Mouse (Mus musculus) heart, postnatal 36 days (tissue): ENCODE measurements around the gene Gm7168. TPM values are rescaled to one million over a fixed set of nuclear protein-coding genes. Genes with fewer than 3 reads are reported as not detected.
A peak's percentile ranks its signal among the peaks of the same experiment; 100 is the strongest.
"Not testable (repeated sequence)": the region's sequence is repeated elsewhere in the genome, so short reads cannot be mapped to it uniquely, and the experiment has no call there.

Experiments used
- DNase-seq, 2 experiments: peaks; one replicate each; pipeline ENCODE4 v3.0.0; 2021 to 2022
- intact Hi-C: fragments of 180-260 bp; cut with DNase I; formaldehyde crosslinking; loops from one replicate; pipeline ENCODE4 v1.15.1; 2025
- total RNA-seq, 2 experiments: library from RNA; stranded (reverse); gene quantifications; 2 replicates each; pipeline ENCODE4 v1.2.3; 2021

The Gm7168 gene
- under 1 TPM in 1 of 2 experiments, not detected in 1; 0.16 TPM for total RNA-seq

- intact Hi-C loops, DNase-seq: not testable (repeated sequence)
Observed at GRCm38 (mm10) chr17:13948073-13948472, at the start of gene Gm7168. Gene Gm7168 (plus strand): TSS chr17:13948373.

- intact Hi-C loops, result no loop called here
- no peak for DNase-seq
Observed at GRCm38 (mm10) chr17:13898838-13899237, 49.3 kb upstream of the Gm7168 start.

DNA sequence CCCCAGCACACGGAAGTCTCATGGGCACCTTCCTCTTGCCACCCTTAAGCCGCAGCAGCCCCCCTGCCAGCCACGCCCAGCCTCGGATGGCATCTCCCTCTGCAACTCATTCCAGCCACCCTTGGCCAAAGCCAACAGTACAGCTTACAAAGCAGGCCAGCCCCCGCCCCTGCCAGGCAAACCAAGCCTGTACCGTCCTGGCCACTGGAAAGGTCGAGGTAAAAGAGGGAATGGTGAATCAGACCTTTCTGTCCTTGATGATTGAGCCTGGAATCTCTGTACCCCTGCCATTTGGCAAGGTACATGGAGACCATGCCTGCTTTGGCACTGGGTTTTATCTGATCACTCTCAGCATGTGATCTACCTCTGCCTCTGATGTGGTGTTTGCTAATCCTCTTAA lies 48.9 kb upstream of the Gm7168 start:
- intact Hi-C loops, result no loop called here
- DNase-seq, result no peak

- DNase-seq, result no peak
Observed at GRCm38 (mm10) chr17:13903793-13904192, 44.4 kb upstream of the Gm7168 start.

GRCm38 (mm10) chr17:13907082-13907481 lies 41.1 kb upstream of the Gm7168 start:
- DNase-seq, result no peak
- intact Hi-C loops, result no loop called here

More at GRCm38 (mm10) chr17:13903793-13904192, 44.4 kb upstream of the Gm7168 start:
- intact Hi-C loops, result no loop called here

DNA sequence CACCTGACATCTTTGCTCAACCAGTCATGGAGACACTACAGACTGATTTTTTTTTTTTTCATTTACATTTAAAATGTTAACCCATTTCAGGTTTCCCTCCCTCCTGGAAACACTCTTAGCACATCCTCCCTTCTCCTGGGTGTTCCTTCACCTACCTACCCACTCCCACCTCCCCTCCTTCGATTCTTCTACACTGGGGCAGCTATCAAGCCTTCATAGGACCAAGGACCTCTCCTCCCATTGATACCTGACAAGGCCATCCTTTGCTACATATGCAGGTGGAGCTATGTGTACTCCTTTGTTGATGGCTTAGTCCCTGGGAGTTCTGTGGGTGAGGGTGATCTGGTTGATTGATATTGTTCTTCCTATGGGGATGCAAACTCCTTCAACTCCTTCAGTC lies 40.5 kb upstream of the Gm7168 start:
- intact Hi-C loops, result no loop called here
- no peak for DNase-seq

DNA sequence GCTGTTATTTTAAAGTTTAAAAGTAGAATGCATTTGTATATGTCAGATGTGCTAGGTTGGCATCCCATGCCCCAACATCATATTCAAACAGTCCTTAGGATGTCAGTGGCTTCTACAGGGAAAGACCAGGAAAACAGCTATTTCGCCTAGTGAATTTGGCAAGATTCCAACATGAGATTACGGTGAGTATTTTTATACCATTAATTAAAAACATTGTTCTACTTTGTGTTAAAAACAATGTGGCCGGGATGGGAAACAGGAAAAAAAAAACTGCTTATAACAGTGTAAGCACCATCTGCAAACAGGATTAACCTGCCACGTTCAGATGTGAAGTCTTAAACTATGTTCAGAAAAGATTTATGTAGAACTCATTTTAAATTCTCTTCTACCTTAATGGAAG lies 34.2 kb upstream of the Gm7168 start:
- DNase-seq, result no peak
- intact Hi-C loops, result loop anchor here (2.0 kb wide), 2 partner anchors 25 to 37 kb away; no protein-coding TSS in a partner anchor

DNA sequence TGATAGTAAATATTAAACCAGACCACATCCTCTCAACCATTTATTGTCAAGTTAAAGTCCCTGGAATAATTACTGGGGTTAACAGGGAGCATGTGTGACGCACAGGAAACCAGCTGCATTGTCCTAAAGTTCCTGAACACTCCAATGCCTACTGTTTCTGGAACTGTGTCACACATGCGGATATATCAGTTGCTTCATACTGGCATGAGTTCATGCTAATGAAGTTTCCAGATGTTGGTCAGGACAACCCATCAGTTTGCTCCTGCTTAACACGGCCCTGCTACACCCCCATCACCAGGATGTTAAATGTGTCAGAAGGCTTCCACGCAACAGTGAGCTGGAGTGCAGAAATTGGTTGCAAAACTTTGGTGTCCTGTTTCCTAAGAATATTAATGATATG lies 33.6 kb upstream of the Gm7168 start:
- peak in 1 of 2 experiments; percentile 47 for DNase-seq
- intact Hi-C loops, result loop anchor here (2.0 kb wide), 2 partner anchors 24 to 38 kb away; no protein-coding TSS in a partner anchor

DNA sequence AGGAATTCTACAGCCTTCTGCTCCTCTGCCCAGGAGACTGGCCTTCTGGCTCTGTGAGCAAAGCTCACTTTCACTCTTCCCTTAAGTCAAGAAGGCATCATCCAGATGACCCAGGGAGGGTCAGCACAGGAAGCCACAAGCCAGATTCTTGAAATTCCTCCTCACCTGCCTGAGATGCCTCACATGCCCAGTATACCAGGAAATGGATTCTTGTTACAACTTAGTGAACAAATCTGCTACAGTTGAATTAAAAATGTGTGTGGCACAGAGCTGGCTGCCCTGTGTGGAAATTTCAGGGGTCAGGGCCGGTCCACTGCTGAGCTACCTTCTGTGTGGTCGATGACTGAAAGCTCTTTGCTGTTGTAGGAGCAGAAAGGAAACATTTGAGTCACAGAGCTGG lies 27.4 kb upstream of the Gm7168 start:
- DNase-seq, result no peak

GRCm38 (mm10) chr17:13923418-13923817 lies 24.8 kb upstream of the Gm7168 start:
- intact Hi-C loops, result no loop called here
- no peak for DNase-seq

More for the DNA sequence above, 27.4 kb upstream of the Gm7168 start:
- intact Hi-C loops, result no loop called here

DNA sequence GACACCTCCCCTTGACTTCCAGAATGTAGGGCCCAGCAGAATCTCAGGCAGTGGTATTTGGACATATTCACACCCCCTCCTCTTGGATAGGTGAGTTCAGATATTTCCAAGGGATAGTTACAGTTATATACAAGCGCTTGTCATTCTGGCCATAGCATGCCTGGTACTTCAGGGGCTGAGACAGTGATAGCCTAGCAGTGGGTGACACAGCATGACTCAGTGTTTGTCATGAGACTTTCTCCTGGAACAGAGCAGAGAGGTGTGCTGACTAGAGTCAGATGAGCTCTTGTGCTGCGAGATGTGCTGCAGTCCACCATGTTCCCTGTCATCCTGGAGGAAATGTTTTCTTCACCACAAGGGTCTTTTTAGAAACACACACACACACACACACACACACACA lies 23.6 kb upstream of the Gm7168 start:
- intact Hi-C loops, result no loop called here
- DNase-seq, result no peak

DNA sequence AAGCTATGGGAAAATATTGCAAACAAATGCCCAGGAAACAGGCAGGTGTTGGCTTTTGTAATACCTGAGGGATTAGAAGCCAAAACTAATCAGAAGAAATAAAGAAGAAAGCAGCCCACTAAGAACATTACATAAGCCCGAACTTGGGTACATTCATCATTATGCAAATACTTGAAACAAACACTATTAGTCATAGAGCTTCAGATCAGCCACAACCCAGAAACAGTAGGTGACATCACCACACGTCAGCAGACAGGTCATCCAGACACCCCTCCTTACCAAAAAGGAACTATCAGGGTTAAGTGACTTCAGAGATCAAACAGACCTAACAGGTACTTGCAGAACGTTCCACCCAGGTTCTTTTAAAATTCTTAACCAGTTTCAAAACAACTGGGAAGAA lies 22.2 kb upstream of the Gm7168 start:
- DNase-seq, result no peak
- intact Hi-C loops, result no loop called here

DNA sequence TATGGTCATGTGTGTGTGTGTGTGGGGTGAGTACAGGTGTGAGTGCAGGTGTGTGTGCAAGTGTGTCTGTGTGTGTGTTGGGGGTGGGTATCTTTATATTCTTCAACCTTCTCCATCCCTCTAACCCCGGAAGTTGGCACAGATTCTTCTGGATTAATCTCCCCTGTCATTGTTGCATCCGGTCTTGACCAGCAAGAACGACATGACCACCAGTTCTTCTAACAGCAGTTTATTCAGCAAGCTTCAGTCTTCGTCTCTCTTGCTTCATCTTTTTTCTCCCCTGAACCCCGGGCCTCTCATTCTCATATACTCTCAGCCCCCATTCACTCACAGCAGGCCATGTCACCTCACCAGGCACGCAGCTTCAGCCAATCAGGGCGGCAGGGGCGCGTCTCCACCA lies 17.8 kb upstream of the Gm7168 start:
- intact Hi-C loops, result no loop called here
- DNase-seq, result no peak

DNA sequence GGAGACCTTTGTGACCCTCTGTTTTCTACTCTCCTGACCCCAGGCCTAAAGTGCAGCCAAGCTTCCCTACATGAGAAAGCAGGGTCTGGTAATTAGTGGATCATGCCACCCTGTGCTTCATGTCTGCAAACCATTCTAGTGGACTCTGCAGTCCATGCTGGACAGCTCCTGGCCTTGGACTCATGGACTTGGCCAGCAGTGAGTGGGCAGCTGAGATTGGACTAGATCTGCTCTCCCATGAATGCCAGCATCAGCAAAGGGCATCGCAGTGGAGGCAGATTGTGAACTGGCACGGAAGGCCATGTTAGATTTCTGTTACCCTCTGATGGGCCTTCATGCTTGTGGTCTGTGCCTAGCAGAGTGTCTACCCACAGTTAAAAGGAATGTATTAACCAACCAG lies 12.8 kb upstream of the Gm7168 start:
- DNase-seq, intact Hi-C loops: not testable (repeated sequence)

DNA sequence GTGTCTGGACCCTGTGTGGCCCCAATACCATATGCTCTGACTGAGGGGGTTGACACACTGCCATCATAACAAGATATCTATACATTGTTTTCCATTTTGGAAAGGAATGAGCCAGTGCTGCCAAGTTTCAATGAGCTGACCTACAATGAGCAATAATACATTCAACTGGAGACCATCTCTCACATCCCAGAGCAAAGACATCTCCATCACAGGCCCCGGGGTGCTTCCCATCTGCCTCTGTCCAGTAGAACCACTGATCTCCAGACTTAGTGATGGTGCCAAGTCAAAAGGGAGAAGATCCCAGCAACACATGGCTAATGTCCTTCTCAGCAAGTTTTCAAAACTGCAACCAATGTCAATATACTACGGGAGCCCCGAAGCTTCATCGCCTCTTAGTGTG lies 10.4 kb upstream of the Gm7168 start:
- DNase-seq, result no peak
- intact Hi-C loops, result loop anchor here (2.0 kb wide), 1 partner anchor 23 kb away; no protein-coding TSS in a partner anchor

DNA sequence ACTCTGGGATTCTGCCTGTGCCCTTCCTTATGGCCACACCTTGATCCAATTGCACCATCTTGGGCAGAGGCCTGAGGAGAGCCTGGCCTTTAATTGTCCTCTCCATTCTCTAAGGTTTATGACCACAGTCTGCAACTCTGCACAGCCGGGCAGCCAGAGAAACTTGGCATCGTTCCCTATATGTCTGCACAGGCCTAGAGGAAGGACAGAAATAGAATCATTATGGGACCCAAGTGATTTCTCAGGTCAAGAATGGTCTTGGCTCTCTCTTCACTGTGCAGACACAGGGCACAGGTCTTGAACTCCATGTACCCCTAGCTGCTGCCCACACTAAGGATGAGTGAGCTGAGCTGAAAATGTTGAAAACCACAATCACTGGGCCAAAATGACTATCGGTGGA lies 9.5 kb upstream of the Gm7168 start:
- intact Hi-C loops, result loop anchor here (2.0 kb wide), 1 partner anchor 24 kb away; no protein-coding TSS in a partner anchor
- peak; percentile 23 to 39 for DNase-seq

- intact Hi-C loops, result loop anchor here (2.0 kb wide), 1 partner anchor 24 kb away; no protein-coding TSS in a partner anchor
- DNase-seq, result not testable (repeated sequence)
Observed at GRCm38 (mm10) chr17:13939231-13939630, 8.9 kb upstream of the Gm7168 start.

DNA sequence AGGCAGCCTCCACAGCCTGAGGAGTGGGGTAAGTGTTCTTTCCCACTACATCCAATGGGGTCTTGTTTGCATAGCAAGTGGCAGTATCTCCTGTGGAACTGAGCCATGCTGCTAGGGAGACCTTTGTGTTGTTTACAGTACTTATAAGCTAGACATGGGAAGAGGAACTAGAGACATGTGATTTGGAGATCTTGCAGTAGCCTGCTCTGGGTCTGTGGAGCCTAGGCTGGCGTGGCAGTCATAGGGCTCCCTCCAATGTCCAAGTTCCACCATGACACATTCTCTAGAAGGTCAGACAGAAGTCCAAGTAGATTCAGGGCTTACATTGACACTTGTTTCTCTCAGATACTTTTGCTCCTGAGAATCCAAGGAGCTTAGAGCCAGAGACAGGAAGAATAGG lies 7.7 kb upstream of the Gm7168 start:
- DNase-seq, result peak in 1 of 2 experiments; percentile 16
- intact Hi-C loops, result loop anchor here (5.0 kb wide), 1 partner anchor 88 kb away; no protein-coding TSS in a partner anchor

DNA sequence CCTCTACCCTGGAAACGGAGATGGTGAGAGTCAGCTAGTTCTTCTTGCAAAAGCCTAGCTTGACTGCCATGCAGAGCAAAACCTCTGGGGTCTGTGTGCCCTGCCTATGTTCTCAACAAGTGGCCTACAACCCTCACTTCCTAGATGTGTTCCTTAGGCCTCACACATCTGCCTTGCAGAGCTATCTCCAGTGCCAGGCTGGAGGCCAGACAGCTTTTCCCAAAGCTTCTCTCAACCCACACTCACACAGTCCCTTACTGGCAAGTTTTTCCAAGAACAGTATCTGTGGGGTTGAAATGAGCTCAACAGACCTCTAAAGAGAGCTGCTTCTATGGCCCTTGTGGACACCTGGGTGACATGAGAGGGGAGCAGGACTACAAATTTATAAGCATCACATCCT lies 3.4 kb downstream of the Gm7168 start:
- DNase-seq, intact Hi-C loops: not testable (repeated sequence)

- DNase-seq, intact Hi-C loops: not testable (repeated sequence)
Observed at GRCm38 (mm10) chr17:13958129-13958528, 10.0 kb downstream of the Gm7168 start.

- not testable (repeated sequence) for DNase-seq
- intact Hi-C loops, result loop anchor here (5.0 kb wide), 1 partner anchor 85 kb away; no protein-coding TSS in a partner anchor
Observed at GRCm38 (mm10) chr17:13962245-13962644, 14.1 kb downstream of the Gm7168 start.

DNA sequence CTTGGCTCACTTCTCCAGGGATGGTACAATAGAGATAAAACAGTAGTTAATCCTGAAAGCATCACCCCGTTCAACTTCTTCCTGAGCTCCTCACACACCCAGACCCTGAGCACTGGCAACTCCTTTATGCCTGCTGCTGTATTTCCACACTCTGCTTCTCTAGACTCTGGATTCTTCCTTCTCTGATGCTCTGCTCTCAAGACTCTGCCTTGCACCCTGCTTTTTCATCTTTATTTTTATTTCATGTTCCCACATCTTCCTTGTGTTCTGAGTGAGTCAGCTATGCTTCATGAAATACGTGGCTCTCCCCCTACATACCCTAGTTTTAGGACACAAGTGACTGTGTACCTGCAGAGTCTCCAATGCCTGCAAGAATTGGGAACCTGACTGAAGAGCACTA lies 16.9 kb downstream of the Gm7168 start:
- DNase-seq, intact Hi-C loops: not testable (repeated sequence)

- intact Hi-C loops, DNase-seq: not testable (repeated sequence)
Observed at GRCm38 (mm10) chr17:13969917-13970316, 21.7 kb downstream of the Gm7168 start.
